Mouse (Mus musculus): Measurements from ENCODE around the gene Atp5j.

DNA sequence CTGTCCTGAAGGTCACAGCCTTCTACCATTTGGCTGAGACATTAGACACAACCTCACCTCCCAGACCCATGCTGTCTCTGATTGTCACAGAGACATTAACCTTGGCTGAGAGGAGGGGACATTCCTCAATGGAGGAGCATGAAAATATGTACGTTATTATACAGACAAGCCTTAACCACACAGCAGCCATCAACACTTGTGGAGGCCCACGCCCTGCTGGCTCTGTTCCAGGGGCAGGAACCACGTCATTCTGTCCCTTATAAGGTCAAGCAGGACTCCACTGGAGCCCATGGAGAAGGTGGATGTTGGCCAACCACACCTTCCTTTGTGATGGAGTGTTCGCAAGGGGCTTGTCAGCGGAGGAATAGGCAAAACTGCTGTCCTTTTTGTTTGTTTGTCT lies 55.7 kb downstream of the Atp5j start:
- TF ChIP-seq CTCF (IDR thresholded peaks at IDR 0.05; ENCODE audit: low read depth): no peak
- no peak for TF ChIP-seq EP300 (IDR thresholded peaks at IDR 0.05; ENCODE audit: low read depth)
